Mouse (Mus musculus) midbrain, embryonic 16.5 days (tissue): Measurements from ENCODE around the gene Meis2. TPM values are rescaled to one million over a fixed set of nuclear protein-coding genes. Genes with fewer than 3 reads are reported as not detected.
A peak's percentile ranks its signal among the peaks of the same experiment; 100 is the strongest.

ENCODE experiments used
- ATAC-seq: fragments of 200-750 bp; cut with Nextera tagmentation; 2 replicates; pipeline ENCODE4 v1.8.0; 2017; ENCODE audit warnings: moderate TSS enrichment
- H3K27ac ChIP-seq: fragments of 300-500 bp; sonication (generic); 2 replicates; pipeline ENCODE4 v1.5.1; 2014; ENCODE audit warnings: mild to moderate bottlenecking, low read length, mixed read lengths
- H3K27me3 ChIP-seq: fragments of 300-500 bp; sonication (generic); 2 replicates; pipeline ENCODE4 v1.6.1; 2014; ENCODE audit warnings: low read depth, low read length, mixed read lengths; ENCODE audit not compliant: control insufficient read depth, insufficient read depth
- H3K36me3 ChIP-seq: fragments of 300-500 bp; sonication (generic); 2 replicates; pipeline ENCODE4 v1.6.1; 2014; ENCODE audit warnings: mild to moderate bottlenecking, low read length, moderate library complexity, mixed read lengths; ENCODE audit not compliant: control insufficient read depth, insufficient read depth
- H3K4me1 ChIP-seq: fragments of 300-500 bp; sonication (generic); 2 replicates; pipeline ENCODE4 v1.6.1; 2014; ENCODE audit warnings: mild to moderate bottlenecking, low read length, mixed read lengths; ENCODE audit not compliant: control insufficient read depth, insufficient read depth
- H3K4me2 ChIP-seq: fragments of 300-500 bp; sonication (generic); 2 replicates; pipeline ENCODE4 v1.6.1; 2014; ENCODE audit warnings: mild to moderate bottlenecking, low read length, mixed read lengths
- H3K4me3 ChIP-seq: fragments of 300-500 bp; sonication (generic); 2 replicates; pipeline ENCODE4 v1.5.1; 2014; ENCODE audit warnings: low read depth, mild to moderate bottlenecking, low read length, moderate library complexity, mixed read lengths
- H3K9ac ChIP-seq: fragments of 300-500 bp; sonication (generic); 2 replicates; pipeline ENCODE4 v1.6.1; 2014; ENCODE audit warnings: low read depth, low read length, mixed read lengths
- H3K9me3 ChIP-seq: fragments of 300-500 bp; sonication (generic); replicated peaks from 2 replicates; pipeline ENCODE4 v1.6.1; 2014; ENCODE audit warnings: mild to moderate bottlenecking, low read length, mixed read lengths; ENCODE audit not compliant: control insufficient read depth, poor library complexity, severe bottlenecking
- WGBS: fragments of 180-500 bp; shearing (Covaris S2); extraction: QIAGEN DNeasy Blood & Tissue Kit; methylation state at CpG from one replicate; pipeline ENCODE4 v1.1.7; 2014; 5-methylcytosine and 5-hydroxymethylcytosine counted together
- polyA plus RNA-seq: library from polyadenylated mRNA; unstranded; fragments of >200 nt; fragmentation: Nextera tagmentation; extraction: Ambion mirVana; gene quantifications from 2 replicates; pipeline ENCODE4 v1.2.1, GENCODE M21; 2015

Meis2 gene
- polyA plus RNA-seq, 1 experiment from 2014 or later: 70.2 TPM

DNA sequence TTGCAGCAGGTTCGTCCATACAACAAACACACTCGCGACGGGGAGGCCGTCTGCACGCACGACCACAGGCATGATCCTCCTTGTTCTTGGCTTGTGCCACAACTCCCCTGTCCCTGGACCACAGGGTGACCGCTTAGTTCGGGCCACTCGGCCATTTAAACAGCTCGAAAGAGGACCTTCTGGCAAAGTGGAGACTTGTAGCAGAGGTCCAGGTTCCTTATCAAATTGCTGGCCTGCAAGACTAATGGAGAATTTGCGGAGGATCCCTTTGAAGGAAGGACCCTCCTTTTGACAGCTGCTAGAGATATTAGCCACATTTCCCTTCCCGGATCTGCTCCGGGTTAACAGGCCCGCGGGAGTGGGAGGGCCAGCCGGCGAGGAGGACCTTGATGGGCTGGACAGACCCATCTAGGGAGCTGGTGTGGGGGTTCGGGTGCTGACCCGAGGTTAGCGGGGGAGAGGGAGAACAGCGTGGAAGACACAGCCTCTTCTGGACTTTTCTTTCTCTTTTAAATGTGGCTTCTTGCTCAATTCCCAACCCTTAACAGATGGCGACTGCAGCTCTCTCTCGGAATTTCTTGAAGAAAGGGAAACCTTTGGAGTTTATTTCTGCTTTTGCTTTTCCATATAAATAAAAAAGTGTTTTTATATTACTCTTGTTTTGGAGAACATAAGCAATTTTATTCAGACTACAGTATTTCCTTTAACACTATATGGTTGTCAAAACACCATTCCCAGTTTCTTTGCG, 204.9 kb downstream of the Meis2 start:
- peak overlapping the region; percentile 32 for H3K4me2 ChIP-seq
- H3K36me3 ChIP-seq: no peaks in the 10 kb centered on the region
- peaks cover 11% of the 10 kb centered on the region for H3K4me1 ChIP-seq
- ATAC-seq: no peak
- H3K27me3 ChIP-seq: peaks cover 6% of the 10 kb centered on the region
- WGBS: 6% methylated on average over 25 of the region's 25 CpGs
- H3K4me3 ChIP-seq: no peak overlapping the region
- H3K9ac ChIP-seq: no peak overlapping the region
- H3K27ac ChIP-seq: peak overlapping the region; percentile 72
- H3K9me3 ChIP-seq: no peaks in the 10 kb centered on the region

DNA sequence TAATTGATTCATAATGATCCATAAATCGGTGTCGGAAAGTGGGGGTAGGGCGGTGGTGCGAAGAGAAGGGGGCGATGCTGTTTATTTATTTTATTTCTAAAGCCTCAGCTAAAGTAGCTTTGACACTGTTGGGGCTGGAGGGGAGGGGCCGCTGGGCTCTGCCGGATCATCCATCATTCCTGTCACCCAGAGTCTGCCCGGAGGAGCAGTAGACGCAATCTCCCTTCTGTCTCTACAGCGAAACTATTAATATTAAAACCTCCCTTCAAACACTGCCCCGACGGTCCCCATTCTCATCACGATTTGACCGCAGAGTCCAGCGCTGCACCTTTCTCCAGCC, 205.5 kb downstream of the Meis2 start:
- H3K4me3 ChIP-seq: no peak overlapping the region; the same call in 1 of the 2 replicates
- no peaks in the 10 kb centered on the region for H3K9me3 ChIP-seq
- no peak overlapping the region for H3K9ac ChIP-seq
- WGBS: under 1% methylated on average over 15 of the region's 15 CpGs
- no peaks in the 10 kb centered on the region for H3K36me3 ChIP-seq
- peak overlapping the region; percentile 32 for H3K4me2 ChIP-seq
- peak; percentile 38; the same call in 1 of the 2 replicates for ATAC-seq
- peaks cover 6% of the 10 kb centered on the region for H3K27me3 ChIP-seq
- peak overlapping the region; percentile 72 for H3K27ac ChIP-seq
- H3K4me1 ChIP-seq: peaks cover 11% of the 10 kb centered on the region

- peaks cover 11% of the 10 kb centered on the region for H3K4me1 ChIP-seq
- peaks cover 6% of the 10 kb centered on the region for H3K27me3 ChIP-seq
- 2% methylated on average over 27 of the region's 27 CpGs for WGBS
- H3K36me3 ChIP-seq: no peaks in the 10 kb centered on the region
- peak overlapping the region; percentile 72 for H3K27ac ChIP-seq
- no peaks in the 10 kb centered on the region for H3K9me3 ChIP-seq
- H3K4me3 ChIP-seq: no peak overlapping the region; the same call in 1 of the 2 replicates
- H3K9ac ChIP-seq: peak overlapping the region; percentile 24; the same call in 1 of the 2 replicates
- H3K4me2 ChIP-seq: peak overlapping the region; percentile 32
- peak; percentile 37 for ATAC-seq
Observed at GRCm38 (mm10) chr2:115859371-115860140, 206.1 kb downstream of the Meis2 start.

DNA sequence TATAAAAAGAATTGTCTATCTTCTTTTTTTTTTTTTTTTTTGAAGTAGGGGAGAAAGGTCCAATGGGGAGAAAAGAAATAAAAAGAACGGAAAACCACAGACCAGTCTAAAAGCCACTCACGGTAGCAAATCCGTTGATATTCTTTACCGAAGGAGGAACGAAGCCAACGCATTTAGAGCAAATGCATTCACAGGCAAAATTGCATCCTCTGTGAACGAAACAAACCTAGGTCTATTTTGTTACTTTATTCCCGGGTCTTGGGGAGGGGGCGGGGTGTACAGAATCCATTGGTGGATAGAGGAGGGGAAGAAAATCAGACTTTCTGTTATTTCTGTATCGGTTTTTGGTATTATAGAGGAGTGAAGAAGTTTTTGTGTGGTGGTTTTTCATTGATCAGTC, 206.7 kb downstream of the Meis2 start:
- H3K4me3 ChIP-seq: no peak overlapping the region
- 2% methylated on average over 10 of the region's 10 CpGs for WGBS
- no peak overlapping the region for H3K9ac ChIP-seq
- ATAC-seq: no peak
- H3K27me3 ChIP-seq: peaks cover 6% of the 10 kb centered on the region
- peak overlapping the region; percentile 64 for H3K27ac ChIP-seq
- H3K36me3 ChIP-seq: no peaks in the 10 kb centered on the region
- no peak overlapping the region; the same call in 1 of the 2 replicates for H3K4me2 ChIP-seq
- peaks cover 11% of the 10 kb centered on the region for H3K4me1 ChIP-seq
- H3K9me3 ChIP-seq: no peaks in the 10 kb centered on the region

GRCm38 (mm10) chr2:115858246-115858645, 207.4 kb downstream of the Meis2 start:
- peaks cover 8% of the 10 kb centered on the region for H3K27me3 ChIP-seq
- no peak for ATAC-seq
- H3K9me3 ChIP-seq: no peaks in the 10 kb centered on the region
- no peak overlapping the region for H3K4me3 ChIP-seq
- H3K9ac ChIP-seq: no peak overlapping the region
- H3K36me3 ChIP-seq: no peaks in the 10 kb centered on the region
- peaks cover 11% of the 10 kb centered on the region for H3K4me1 ChIP-seq
- no peak overlapping the region for H3K4me2 ChIP-seq
- H3K27ac ChIP-seq: peak overlapping the region; percentile 57; the same call in 1 of the 2 replicates
- WGBS: 12% methylated on average over 8 of the region's 8 CpGs

- Histone ChIP-seq H3K9me3 (no peaks in the 10 kb centered on the region), H3K4me1 (peaks cover 16% of the 10 kb centered on the region), H3K4me2 (no peak overlapping the region), H3K27me3 (peaks cover 10% of the 10 kb centered on the region), H3K9ac (no peak overlapping the region), H3K27ac (peak overlapping the region; percentile 57), H3K4me3 (no peak overlapping the region), H3K36me3 (no peaks in the 10 kb centered on the region)
- ATAC-seq: no peak
- 8% methylated on average over 11 of the region's 11 CpGs for WGBS
Observed at GRCm38 (mm10) chr2:115857123-115858080, 208.2 kb downstream of the Meis2 start.

- peaks cover 18% of the 10 kb centered on the region for H3K4me1 ChIP-seq
- WGBS: 1% methylated on average over 13 of the region's 13 CpGs
Observed at GRCm38 (mm10) chr2:115856401-115857073, 209.1 kb downstream of the Meis2 start.

More at GRCm38 (mm10) chr2:115856401-115857073, 209.1 kb downstream of the Meis2 start:
- peak overlapping the region; percentile 14 for H3K4me3 ChIP-seq
- H3K4me2 ChIP-seq: peak overlapping the region; percentile 47
- no peaks in the 10 kb centered on the region for H3K36me3 ChIP-seq
- H3K27me3 ChIP-seq: peaks cover 15% of the 10 kb centered on the region
- peak; percentile 6; the same call in 1 of the 2 replicates for ATAC-seq
- H3K9me3 ChIP-seq: no peaks in the 10 kb centered on the region
- no peak overlapping the region for H3K9ac ChIP-seq
- peak overlapping the region; percentile 57 for H3K27ac ChIP-seq
